Mouse (Mus musculus): ENCODE measurements around the gene Bcl2l14. TPM values are rescaled to one million over a fixed set of nuclear protein-coding genes. Genes with fewer than 3 reads are reported as not detected.
A peak's percentile ranks its signal among the peaks of the same experiment; 100 is the strongest.

Bcl2l14 gene
- total and polyA plus RNA-seq, 2 experiments from 2014 or later = 0.11 TPM; not detected in 1

- Histone ChIP-seq H3K4me2 (ENCODE audit: low read depth, low read length) (no peak overlapping the region), H3K9ac (replicated peaks; ENCODE audit: low read length) (no peak overlapping the region), H3K27me3 (ENCODE audit: insufficient read depth, low read length) (no peaks in the 10 kb centered on the region), H3K9me3 (ENCODE audit: low read length) (no peaks in the 10 kb centered on the region), H3K4me3 (ENCODE audit: low read length) (no peak overlapping the region), H3K4me1 (ENCODE audit: insufficient read depth, low read length) (no peaks in the 10 kb centered on the region), H3K27ac (no peak overlapping the region), H3K36me3 (ENCODE audit: insufficient read depth, low read length) (no peaks in the 10 kb centered on the region)
- TF ChIP-seq CTCF (IDR thresholded peaks at IDR 0.05; ENCODE audit: low read depth) = no peak
- ATAC-seq (no peak), DNase-seq (ENCODE audit: low spot score) (no peak)
- 82% methylated on average over 6 of the region's 6 CpGs for WGBS
These were observed 14.7 kb upstream of the Bcl2l14 start for GRCm38 (mm10) chr6:134381462-134381861.

GRCm38 (mm10) chr6:134385931-134386330 lies 10.2 kb upstream of the Bcl2l14 start:
- H3K27me3 ChIP-seq (ENCODE audit: insufficient read depth, low read length) = no peaks in the 10 kb centered on the region
- ATAC-seq = no peak

GRCm38 (mm10) chr6:134387396-134387795 lies 8.7 kb upstream of the Bcl2l14 start:
- DNase-seq (ENCODE audit: low spot score) = no peak

More at GRCm38 (mm10) chr6:134385931-134386330, 10.2 kb upstream of the Bcl2l14 start:
- H3K9ac ChIP-seq (replicated peaks; ENCODE audit: low read length) = no peak overlapping the region
- H3K4me1 ChIP-seq (ENCODE audit: insufficient read depth, low read length) = no peaks in the 10 kb centered on the region
- H3K36me3 ChIP-seq (ENCODE audit: insufficient read depth, low read length) = no peaks in the 10 kb centered on the region
- no peak overlapping the region for H3K4me2 ChIP-seq (ENCODE audit: low read depth, low read length)
- DNase-seq (ENCODE audit: low spot score) = no peak
- H3K4me3 ChIP-seq (ENCODE audit: low read length) = no peak overlapping the region
- no peak for TF ChIP-seq CTCF (IDR thresholded peaks at IDR 0.05; ENCODE audit: low read depth)
- H3K27ac ChIP-seq = no peak overlapping the region
- WGBS = 91% methylated on average over 6 of the region's 6 CpGs
- H3K9me3 ChIP-seq (ENCODE audit: low read length) = no peaks in the 10 kb centered on the region

GRCm38 (mm10) chr6:134388424-134389110 lies 7.6 kb upstream of the Bcl2l14 start:
- H3K9ac ChIP-seq (replicated peaks; ENCODE audit: low read length) = no peak overlapping the region
- TF ChIP-seq CTCF (IDR thresholded peaks at IDR 0.05; ENCODE audit: low read depth) = no peak
- no peak overlapping the region for H3K27ac ChIP-seq
- peak; percentile 50 for ATAC-seq
- WGBS = 41% methylated on average over 24 of the region's 24 CpGs
- no peaks in the 10 kb centered on the region for H3K27me3 ChIP-seq (ENCODE audit: insufficient read depth, low read length)
- no peaks in the 10 kb centered on the region for H3K36me3 ChIP-seq (ENCODE audit: insufficient read depth, low read length)
- H3K4me1 ChIP-seq (ENCODE audit: insufficient read depth, low read length) = no peaks in the 10 kb centered on the region
- H3K4me2 ChIP-seq (ENCODE audit: low read depth, low read length) = peak overlapping the region; percentile 38
- no peaks in the 10 kb centered on the region for H3K9me3 ChIP-seq (ENCODE audit: low read length)
- peak; percentile 69 for DNase-seq (ENCODE audit: low spot score)
- H3K4me3 ChIP-seq (ENCODE audit: low read length) = no peak overlapping the region; the same call in 1 of the 2 replicates

More at GRCm38 (mm10) chr6:134387396-134387795, 8.7 kb upstream of the Bcl2l14 start:
- no peaks in the 10 kb centered on the region for H3K9me3 ChIP-seq (ENCODE audit: low read length)
- no peak overlapping the region for H3K9ac ChIP-seq (replicated peaks; ENCODE audit: low read length)
- no peak overlapping the region for H3K27ac ChIP-seq
- 84% methylated on average over 10 of the region's 10 CpGs for WGBS
- no peak overlapping the region for H3K4me3 ChIP-seq (ENCODE audit: low read length)
- H3K4me2 ChIP-seq (ENCODE audit: low read depth, low read length) = no peak overlapping the region
- ATAC-seq = no peak
- H3K27me3 ChIP-seq (ENCODE audit: insufficient read depth, low read length) = no peaks in the 10 kb centered on the region
- no peaks in the 10 kb centered on the region for H3K36me3 ChIP-seq (ENCODE audit: insufficient read depth, low read length)
- no peaks in the 10 kb centered on the region for H3K4me1 ChIP-seq (ENCODE audit: insufficient read depth, low read length)
- no peak for TF ChIP-seq CTCF (IDR thresholded peaks at IDR 0.05; ENCODE audit: low read depth)

GRCm38 (mm10) chr6:134389248-134389891 lies 6.7 kb upstream of the Bcl2l14 start:
- TF ChIP-seq CTCF (IDR thresholded peaks at IDR 0.05; ENCODE audit: low read depth) = peak; percentile 96
- no peaks in the 10 kb centered on the region for H3K4me1 ChIP-seq (ENCODE audit: insufficient read depth, low read length)

GRCm38 (mm10) chr6:134389917-134390316 lies 6.2 kb upstream of the Bcl2l14 start:
- no peak overlapping the region for H3K27ac ChIP-seq
- no peak for ATAC-seq
- no peak for DNase-seq (ENCODE audit: low spot score)
- no peak overlapping the region for H3K4me2 ChIP-seq (ENCODE audit: low read depth, low read length)
- no peaks in the 10 kb centered on the region for H3K9me3 ChIP-seq (ENCODE audit: low read length)
- no peak overlapping the region for H3K9ac ChIP-seq (replicated peaks; ENCODE audit: low read length)
- H3K4me3 ChIP-seq (ENCODE audit: low read length) = no peak overlapping the region
- 67% methylated on average over 8 of the region's 8 CpGs for WGBS
- H3K4me1 ChIP-seq (ENCODE audit: insufficient read depth, low read length) = no peaks in the 10 kb centered on the region
- no peaks in the 10 kb centered on the region for H3K36me3 ChIP-seq (ENCODE audit: insufficient read depth, low read length)
- no peak for TF ChIP-seq CTCF (IDR thresholded peaks at IDR 0.05; ENCODE audit: low read depth)
- no peaks in the 10 kb centered on the region for H3K27me3 ChIP-seq (ENCODE audit: insufficient read depth, low read length)

More at GRCm38 (mm10) chr6:134389248-134389891, 6.7 kb upstream of the Bcl2l14 start:
- peak; percentile 89 for DNase-seq (ENCODE audit: low spot score)
- Histone ChIP-seq H3K36me3 (ENCODE audit: insufficient read depth, low read length) (no peaks in the 10 kb centered on the region), H3K4me3 (ENCODE audit: low read length) (no peak overlapping the region), H3K27ac (no peak overlapping the region), H3K9ac (replicated peaks; ENCODE audit: low read length) (no peak overlapping the region), H3K4me2 (ENCODE audit: low read depth, low read length) (no peak overlapping the region), H3K27me3 (ENCODE audit: insufficient read depth, low read length) (no peaks in the 10 kb centered on the region), H3K9me3 (ENCODE audit: low read length) (no peaks in the 10 kb centered on the region)
- WGBS = 17% methylated on average over 11 of the region's 11 CpGs
- ATAC-seq = peak; percentile 71

- no peak for TF ChIP-seq CTCF (IDR thresholded peaks at IDR 0.05; ENCODE audit: low read depth)
- ATAC-seq = no peak
These were observed 5.3 kb upstream of the Bcl2l14 start for GRCm38 (mm10) chr6:134390837-134391236.

More at GRCm38 (mm10) chr6:134390837-134391236, 5.3 kb upstream of the Bcl2l14 start:
- no peak overlapping the region for H3K4me2 ChIP-seq (ENCODE audit: low read depth, low read length)
- H3K27me3 ChIP-seq (ENCODE audit: insufficient read depth, low read length) = no peaks in the 10 kb centered on the region
- WGBS = 91% methylated on average over 2 of the region's 2 CpGs
- H3K36me3 ChIP-seq (ENCODE audit: insufficient read depth, low read length) = no peaks in the 10 kb centered on the region
- no peaks in the 10 kb centered on the region for H3K4me1 ChIP-seq (ENCODE audit: insufficient read depth, low read length)
- no peak overlapping the region for H3K4me3 ChIP-seq (ENCODE audit: low read length)
- no peak overlapping the region for H3K9ac ChIP-seq (replicated peaks; ENCODE audit: low read length)
- no peak overlapping the region for H3K27ac ChIP-seq
- no peak for DNase-seq (ENCODE audit: low spot score)
- no peaks in the 10 kb centered on the region for H3K9me3 ChIP-seq (ENCODE audit: low read length)
